Mouse (Mus musculus) telencephalon, adult 2 months (tissue): ENCODE results near the gene Mad1l1.

Experiments
- DNase-seq: peaks from one replicate; pipeline ENCODE4 v3.0.0-alpha.2; 2011; ENCODE audit warnings: low read depth, low spot score

The Mad1l1 gene

GRCm38 (mm10) chr5:140221016-140221650 is 100.2 kb downstream of the Mad1l1 start:
- DNase-seq = no peak

- no peak for DNase-seq
These were observed 102.1 kb downstream of the Mad1l1 start for GRCm38 (mm10) chr5:140219252-140219651.

- no peak for DNase-seq
These were observed 103.5 kb downstream of the Mad1l1 start for GRCm38 (mm10) chr5:140217900-140218299.

- no peak for DNase-seq
These were observed 104.3 kb downstream of the Mad1l1 start for GRCm38 (mm10) chr5:140217083-140217482.

- DNase-seq = no peak
These were observed 105.8 kb downstream of the Mad1l1 start for GRCm38 (mm10) chr5:140215471-140216087.

GRCm38 (mm10) chr5:140213001-140213400 is 108.4 kb downstream of the Mad1l1 start:
- no peak for DNase-seq

- DNase-seq = no peak
These were observed 110.8 kb downstream of the Mad1l1 start for GRCm38 (mm10) chr5:140210417-140211184.

GRCm38 (mm10) chr5:140208743-140209409 is 112.5 kb downstream of the Mad1l1 start:
- no peak for DNase-seq

GRCm38 (mm10) chr5:140206726-140207703 is 114.3 kb downstream of the Mad1l1 start:
- no peak for DNase-seq

GRCm38 (mm10) chr5:140205991-140206390 is 115.4 kb downstream of the Mad1l1 start:
- no peak for DNase-seq

- no peak for DNase-seq
These were observed 116.9 kb downstream of the Mad1l1 start for GRCm38 (mm10) chr5:140204465-140204864.

GRCm38 (mm10) chr5:140204037-140204436 is 117.3 kb downstream of the Mad1l1 start:
- DNase-seq = no peak

- DNase-seq = no peak
These were observed 118.9 kb downstream of the Mad1l1 start for GRCm38 (mm10) chr5:140202451-140202850.

GRCm38 (mm10) chr5:140201566-140201965 is 119.8 kb downstream of the Mad1l1 start:
- DNase-seq = no peak

GRCm38 (mm10) chr5:140201109-140201508 is 120.2 kb downstream of the Mad1l1 start:
- no peak for DNase-seq

- no peak for DNase-seq
These were observed 123.6 kb downstream of the Mad1l1 start for GRCm38 (mm10) chr5:140197705-140198104.

- DNase-seq = no peak
These were observed 124.9 kb downstream of the Mad1l1 start for GRCm38 (mm10) chr5:140196446-140196845.

- peak; percentile 87 for DNase-seq
These were observed 127.2 kb downstream of the Mad1l1 start for GRCm38 (mm10) chr5:140194173-140194572.

GRCm38 (mm10) chr5:140191539-140191938 is 129.8 kb downstream of the Mad1l1 start:
- no peak for DNase-seq

- no peak for DNase-seq
These were observed 135.0 kb downstream of the Mad1l1 start for GRCm38 (mm10) chr5:140186351-140186750.

- DNase-seq = no peak
These were observed 135.6 kb downstream of the Mad1l1 start for GRCm38 (mm10) chr5:140185757-140186156.
